Mouse (Mus musculus): ENCODE results near the gene Serpina6. TPM values are rescaled to one million over a fixed set of nuclear protein-coding genes. Genes with fewer than 3 reads are reported as not detected.

Gene Serpina6
- polyA plus RNA-seq, 1 experiment from 2014 or later: 1,289 TPM

- H3K4me2 ChIP-seq: peak overlapping the region; percentile 48
- 68% methylated on average over 7 of the region's 7 CpGs for WGBS (ENCODE audit: insufficient replicate concordance)
- ATAC-seq (ENCODE audit: low read depth) (peak; percentile 64), DNase-seq (no peak)
- H3K36me3 ChIP-seq: no peaks in the 10 kb centered on the region
- peaks cover 3% of the 10 kb centered on the region; the same call in 1 of the 2 replicates for H3K4me1 ChIP-seq (replicated peaks)
- H3K27ac ChIP-seq: peak overlapping the region; percentile 73
- H3K27me3 ChIP-seq: no peaks in the 10 kb centered on the region
- peak overlapping the region; percentile 47 for H3K4me3 ChIP-seq (replicated peaks)
- H3K9ac ChIP-seq: peak overlapping the region; percentile 52
- H3K9me3 ChIP-seq (replicated peaks): no peaks in the 10 kb centered on the region
Measured at GRCm38 (mm10) chr12:103655123-103656044, 1.6 kb downstream of the Serpina6 start.

GRCm38 (mm10) chr12:103653836-103654235 lies 3.2 kb downstream of the Serpina6 start:
- Histone ChIP-seq H3K4me2 (peak overlapping the region; percentile 48), H3K4me3 (replicated peaks) (peak overlapping the region; percentile 47), H3K27ac (0 out of 2 replicates have a peak overlapping the region, but pooled peaks have one; percentile 4), H3K9me3 (replicated peaks) (no peaks in the 10 kb centered on the region), H3K9ac (no peak overlapping the region), H3K36me3 (no peaks in the 10 kb centered on the region), H3K4me1 (replicated peaks) (peaks cover 3% of the 10 kb centered on the region; the same call in 1 of the 2 replicates), H3K27me3 (no peaks in the 10 kb centered on the region)
- no peak for ATAC-seq (ENCODE audit: low read depth)
- 73% methylated on average over 2 of the region's 2 CpGs for WGBS (ENCODE audit: insufficient replicate concordance)
- DNase-seq: no peak

DNA sequence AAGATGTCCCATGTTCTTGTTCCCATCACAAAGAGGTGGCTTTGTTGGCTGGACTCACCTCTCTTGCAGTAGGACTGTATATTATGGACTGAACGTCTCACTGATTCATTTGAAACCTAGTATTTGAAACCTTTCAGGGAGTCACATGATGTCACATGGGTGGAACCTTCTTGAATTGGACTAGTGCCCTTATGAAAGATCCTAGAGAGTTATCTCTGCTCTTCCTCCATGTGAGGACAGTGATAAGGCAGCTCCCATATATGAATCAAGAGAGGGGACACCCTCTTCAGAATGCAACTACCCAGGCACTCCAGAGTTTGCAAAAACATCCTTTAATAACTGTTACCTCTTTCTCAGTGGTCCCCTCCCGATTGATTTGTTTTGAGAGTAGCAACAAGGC lies 10.7 kb downstream of the Serpina6 start:
- no peak for DNase-seq

DNA sequence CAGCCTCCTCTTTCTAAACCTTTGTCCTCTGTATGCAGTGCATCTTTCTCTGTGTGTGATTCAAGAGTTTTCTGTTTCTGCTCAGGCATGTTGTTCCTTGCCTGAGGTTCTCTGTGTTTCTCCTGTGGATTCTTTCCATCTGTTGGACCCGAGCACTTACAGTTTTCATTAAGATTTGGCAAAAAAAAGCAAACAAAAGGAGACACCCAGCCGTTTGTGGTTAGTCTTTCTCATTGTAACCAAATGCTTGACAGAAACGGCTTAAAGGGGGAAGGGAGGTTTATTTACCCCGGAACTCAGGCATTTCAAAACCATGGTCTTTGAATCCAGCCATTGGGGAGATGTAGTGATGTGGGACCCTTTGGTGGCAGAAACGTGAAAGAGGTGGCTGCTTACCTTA lies 12.4 kb downstream of the Serpina6 start:
- DNase-seq (no peak), ATAC-seq (ENCODE audit: low read depth) (no peak; the same call in 1 of the 2 replicates)
- no peaks in the 10 kb centered on the region for H3K9me3 ChIP-seq (replicated peaks)
- no peak overlapping the region for H3K9ac ChIP-seq
- no peaks in the 10 kb centered on the region for H3K27me3 ChIP-seq
- 22% methylated on average over 5 of the region's 5 CpGs for WGBS (ENCODE audit: insufficient replicate concordance)
- H3K4me3 ChIP-seq (replicated peaks): no peak overlapping the region
- H3K36me3 ChIP-seq: no peaks in the 10 kb centered on the region
- H3K4me1 ChIP-seq (replicated peaks): no peaks in the 10 kb centered on the region
- no peak overlapping the region for H3K4me2 ChIP-seq
- H3K27ac ChIP-seq: peak overlapping the region; percentile 34

More for the DNA sequence above, 10.7 kb downstream of the Serpina6 start:
- ATAC-seq (ENCODE audit: low read depth): no peak; the same call in 1 of the 2 replicates
- Histone ChIP-seq H3K9me3 (replicated peaks) (no peaks in the 10 kb centered on the region), H3K9ac (no peak overlapping the region), H3K4me2 (no peak overlapping the region), H3K27me3 (no peaks in the 10 kb centered on the region), H3K4me1 (replicated peaks) (no peaks in the 10 kb centered on the region), H3K36me3 (no peaks in the 10 kb centered on the region), H3K27ac (no peak overlapping the region; the same call in 1 of the 2 replicates), H3K4me3 (replicated peaks) (no peak overlapping the region)
- 44% methylated on average over 2 of the region's 2 CpGs for WGBS (ENCODE audit: insufficient replicate concordance)

- Histone ChIP-seq H3K27me3 (no peaks in the 10 kb centered on the region), H3K36me3 (no peaks in the 10 kb centered on the region), H3K9ac (no peak overlapping the region), H3K9me3 (replicated peaks) (no peaks in the 10 kb centered on the region), H3K4me2 (no peak overlapping the region), H3K4me1 (replicated peaks) (no peaks in the 10 kb centered on the region), H3K4me3 (replicated peaks) (no peak overlapping the region), H3K27ac (no peak overlapping the region)
- ATAC-seq (ENCODE audit: low read depth) (no peak), DNase-seq (no peak)
- 61% methylated on average over 3 of the region's 3 CpGs for WGBS (ENCODE audit: insufficient replicate concordance)
Measured at GRCm38 (mm10) chr12:103643818-103644217, 13.2 kb downstream of the Serpina6 start.

GRCm38 (mm10) chr12:103643336-103643735 lies 13.7 kb downstream of the Serpina6 start:
- Histone ChIP-seq H3K36me3 (no peaks in the 10 kb centered on the region), H3K27me3 (no peaks in the 10 kb centered on the region), H3K27ac (no peak overlapping the region), H3K4me3 (replicated peaks) (no peak overlapping the region), H3K4me1 (replicated peaks) (no peaks in the 10 kb centered on the region), H3K4me2 (no peak overlapping the region), H3K9me3 (replicated peaks) (no peaks in the 10 kb centered on the region), H3K9ac (no peak overlapping the region)
- 1% methylated on average over 2 of the region's 2 CpGs for WGBS (ENCODE audit: insufficient replicate concordance)
- ATAC-seq (ENCODE audit: low read depth) (no peak), DNase-seq (peak; percentile 18)

DNA sequence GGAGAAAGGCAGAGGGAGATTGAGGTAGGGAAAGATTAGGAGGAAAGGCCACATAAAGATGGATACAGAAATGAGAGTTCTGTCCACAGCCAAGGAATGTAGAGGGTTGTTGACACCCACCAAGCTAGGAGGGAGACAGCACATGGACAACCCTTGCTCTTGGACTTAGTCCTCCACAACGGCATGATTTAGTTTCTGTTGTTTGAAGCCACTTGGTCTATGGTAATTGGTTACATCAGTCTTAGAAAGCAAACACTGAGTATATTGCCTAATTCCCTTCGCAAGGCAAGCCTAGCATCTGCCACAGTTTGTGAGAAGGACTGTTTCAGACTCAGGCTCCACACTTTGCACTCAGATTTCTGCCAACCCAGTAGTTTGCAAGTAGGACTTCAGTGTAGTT lies 21.2 kb downstream of the Serpina6 start:
- Histone ChIP-seq H3K4me2 (no peak overlapping the region), H3K4me3 (replicated peaks) (no peak overlapping the region), H3K27ac (no peak overlapping the region), H3K9ac (no peak overlapping the region), H3K9me3 (replicated peaks) (no peaks in the 10 kb centered on the region), H3K36me3 (no peaks in the 10 kb centered on the region), H3K27me3 (no peaks in the 10 kb centered on the region), H3K4me1 (replicated peaks) (peaks cover 4% of the 10 kb centered on the region; the same call in 1 of the 2 replicates)
- WGBS (ENCODE audit: insufficient replicate concordance): 51% methylated on average over 2 of the region's 2 CpGs
- ATAC-seq (ENCODE audit: low read depth) (peak; percentile 62), DNase-seq (no peak)

DNA sequence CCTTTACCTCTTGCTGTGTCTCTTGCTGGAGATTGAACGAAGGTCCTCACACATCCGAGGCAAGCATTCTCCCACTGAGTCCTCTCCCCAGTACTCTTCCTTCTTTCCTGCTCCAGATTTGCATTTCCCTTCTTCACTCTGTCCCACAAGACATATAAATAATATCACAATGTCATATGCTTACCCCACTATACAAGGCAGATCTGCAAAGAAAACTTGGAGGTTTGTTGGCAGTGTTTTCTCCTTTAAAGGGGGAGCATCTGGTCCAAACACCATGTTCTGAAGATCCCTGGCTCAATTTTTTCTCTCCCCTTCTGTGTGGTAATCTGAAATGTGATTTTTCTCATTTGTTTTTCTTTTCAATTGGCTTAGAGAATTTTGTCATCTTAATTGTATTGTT lies 22.6 kb downstream of the Serpina6 start:
- ATAC-seq (ENCODE audit: low read depth) (no peak), DNase-seq (no peak)
- H3K4me1 ChIP-seq (replicated peaks): peaks cover 4% of the 10 kb centered on the region; the same call in 1 of the 2 replicates
- no peak overlapping the region for H3K9ac ChIP-seq
- no peaks in the 10 kb centered on the region for H3K36me3 ChIP-seq
- no peaks in the 10 kb centered on the region for H3K9me3 ChIP-seq (replicated peaks)
- H3K27ac ChIP-seq: no peak overlapping the region
- H3K4me3 ChIP-seq (replicated peaks): no peak overlapping the region
- 51% methylated on average over 2 of the region's 2 CpGs for WGBS (ENCODE audit: insufficient replicate concordance)
- no peak overlapping the region for H3K4me2 ChIP-seq
- H3K27me3 ChIP-seq: no peaks in the 10 kb centered on the region

DNA sequence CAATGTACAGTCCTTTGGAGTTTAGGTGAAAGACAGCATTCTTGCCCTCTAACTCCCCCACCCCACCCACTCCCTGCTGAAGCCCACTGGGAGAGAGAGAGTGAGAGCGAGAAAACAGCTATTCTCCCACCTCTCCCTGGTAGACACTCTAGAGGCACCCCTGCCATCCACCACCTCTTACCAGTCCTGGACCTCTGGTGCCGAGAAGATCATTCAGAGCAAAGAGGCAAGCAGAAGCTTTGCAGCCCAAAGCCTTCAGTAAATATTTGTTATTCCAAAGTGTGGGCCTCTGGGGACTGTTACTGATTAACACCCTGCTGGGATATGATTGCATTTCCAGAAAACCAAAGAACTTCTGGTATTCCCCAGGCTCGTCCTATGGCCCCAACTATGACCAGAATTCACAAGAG lies 25.8 kb downstream of the Serpina6 start, which contains the start of gene Serpina10:
Gene Serpina10, minus strand, starts transcription at position 242 of the 410 bp plus-strand sequence.
- H3K9me3 ChIP-seq (replicated peaks): no peaks in the 10 kb centered on the region
- H3K4me1 ChIP-seq (replicated peaks): peaks cover 4% of the 10 kb centered on the region; the same call in 1 of the 2 replicates
- no peaks in the 10 kb centered on the region for H3K27me3 ChIP-seq
- peak within 1 kb of the TSS; percentile 49 for H3K4me3 ChIP-seq (replicated peaks)
- H3K9ac ChIP-seq: peak within 1 kb of the TSS; percentile 57
- ATAC-seq (ENCODE audit: low read depth) (peak; percentile 49), DNase-seq (no peak)
- H3K27ac ChIP-seq: peak within 1 kb of the TSS; percentile 39
- WGBS (ENCODE audit: insufficient replicate concordance): 53% methylated on average over 3 of the region's 3 CpGs
- 0 out of 2 replicates have a peak, but pooled peaks cover 4% of the 10 kb centered on the region for H3K36me3 ChIP-seq
- H3K4me2 ChIP-seq: peak within 1 kb of the TSS; percentile 54

- H3K9ac ChIP-seq: no peak overlapping the region
- no peak overlapping the region for H3K27ac ChIP-seq
- peaks cover 7% of the 10 kb centered on the region; the same call in 1 of the 2 replicates for H3K4me1 ChIP-seq (replicated peaks)
- no peaks in the 10 kb centered on the region for H3K27me3 ChIP-seq
- ATAC-seq (ENCODE audit: low read depth): no peak
- no peaks in the 10 kb centered on the region for H3K9me3 ChIP-seq (replicated peaks)
- WGBS (ENCODE audit: insufficient replicate concordance): 49% methylated on average over 10 of the region's 10 CpGs
- no peak overlapping the region for H3K4me3 ChIP-seq (replicated peaks)
- DNase-seq: no peak
- H3K4me2 ChIP-seq: no peak overlapping the region
- peaks cover 4% of the 10 kb centered on the region; the same call in 1 of the 2 replicates for H3K36me3 ChIP-seq
Measured at GRCm38 (mm10) chr12:103616860-103617261, 40.2 kb downstream of the Serpina6 start.

GRCm38 (mm10) chr12:103615734-103616133 lies 41.3 kb downstream of the Serpina6 start:
- DNase-seq: no peak
- H3K9ac ChIP-seq: no peak overlapping the region
- no peak overlapping the region for H3K27ac ChIP-seq
- 51% methylated on average over 4 of the region's 4 CpGs for WGBS (ENCODE audit: insufficient replicate concordance)
- H3K9me3 ChIP-seq (replicated peaks): no peaks in the 10 kb centered on the region
- no peak for ATAC-seq (ENCODE audit: low read depth)
- no peak overlapping the region for H3K4me2 ChIP-seq
- no peaks in the 10 kb centered on the region for H3K27me3 ChIP-seq
- H3K4me3 ChIP-seq (replicated peaks): no peak overlapping the region
- peaks cover 7% of the 10 kb centered on the region; the same call in 1 of the 2 replicates for H3K4me1 ChIP-seq (replicated peaks)
- peaks cover 7% of the 10 kb centered on the region; the same call in 1 of the 2 replicates for H3K36me3 ChIP-seq
